Mouse (Mus musculus) testis, adult 2 months (tissue): ENCODE results near the gene Ugt1a10. TPM values are rescaled to one million over a fixed set of nuclear protein-coding genes. Genes with fewer than 3 reads are reported as not detected.
A peak's percentile ranks its signal among the peaks of the same experiment; 100 is the strongest.

Experiments
- H3K27ac ChIP-seq: fragments of 200-500 bp; 2 replicates; pipeline ENCODE4 v1.5.1; 2012; ENCODE audit warnings: low read depth, low read length; ENCODE audit not compliant: control insufficient read depth, insufficient read depth
- H3K27me3 ChIP-seq: fragments of 200-500 bp; 2 replicates; pipeline ENCODE4 v1.6.1; 2012; ENCODE audit warnings: mild to moderate bottlenecking, low read length, moderate library complexity; ENCODE audit not compliant: control insufficient read depth, insufficient read depth
- H3K36me3 ChIP-seq: fragments of 200-500 bp; 2 replicates; pipeline ENCODE4 v1.6.1; 2012; ENCODE audit warnings: mild to moderate bottlenecking, low read length; ENCODE audit not compliant: control insufficient read depth, insufficient read depth
- H3K4me1 ChIP-seq: fragments of 200-500 bp; 2 replicates; pipeline ENCODE4 v1.6.1; 2012; ENCODE audit warnings: low read length; ENCODE audit not compliant: control insufficient read depth, insufficient read depth
- H3K4me3 ChIP-seq: fragments of 200-500 bp; 2 replicates; pipeline ENCODE4 v1.5.1; 2012; ENCODE audit warnings: low read depth, mild to moderate bottlenecking, low read length, moderate library complexity, mixed read lengths; ENCODE audit not compliant: control insufficient read depth
- CTCF ChIP-seq: fragments of 200-500 bp; IDR thresholded peaks from 2 replicates; pipeline ENCODE4 v1.5.1; 2012; ENCODE audit warnings: low read depth, mild to moderate bottlenecking, inconsistent platforms, low read length, moderate library complexity; ENCODE audit not compliant: control insufficient read depth, insufficient read depth, insufficient replicate concordance
- POLR2A ChIP-seq: fragments of 200-500 bp; IDR thresholded peaks from 2 replicates; pipeline ENCODE4 v1.6.1; 2012; ENCODE audit warnings: low read depth, mild to moderate bottlenecking, inconsistent platforms, low read length, moderate library complexity; ENCODE audit not compliant: control insufficient read depth
- polyA plus RNA-seq: library from polyadenylated mRNA; depleted of rRNA; stranded (reverse); fragments of >200 nt; gene quantifications from 2 replicates; pipeline ENCODE4 v1.2.3, GENCODE M21; 2012

Gene Ugt1a10
- polyA plus RNA-seq, 1 experiment: not detected

- no peaks in the 10 kb centered on the region for H3K27me3 ChIP-seq
- H3K36me3 ChIP-seq: peaks cover 2% of the 10 kb centered on the region; the same call in 1 of the 2 replicates
- no peak overlapping the region for H3K27ac ChIP-seq
- H3K4me1 ChIP-seq: no peaks in the 10 kb centered on the region; the same call in 1 of the 2 replicates
- TF ChIP-seq CTCF (no peak), POLR2A (no peak)
- no peak overlapping the region for H3K4me3 ChIP-seq
Observed at GRCm38 (mm10) chr1:88258361-88258760, 203.2 kb downstream of the Ugt1a10 start.

GRCm38 (mm10) chr1:88258881-88259642, 203.9 kb downstream of the Ugt1a10 start:
- Histone ChIP-seq H3K27me3 (no peaks in the 10 kb centered on the region), H3K4me3 (no peak overlapping the region), H3K36me3 (peaks cover 7% of the 10 kb centered on the region), H3K27ac (no peak overlapping the region), H3K4me1 (no peaks in the 10 kb centered on the region; the same call in 1 of the 2 replicates)
- TF ChIP-seq POLR2A (no peak), CTCF (no peak)

- Histone ChIP-seq H3K4me3 (no peak overlapping the region), H3K27ac (no peak overlapping the region), H3K4me1 (no peaks in the 10 kb centered on the region; the same call in 1 of the 2 replicates), H3K27me3 (no peaks in the 10 kb centered on the region), H3K36me3 (peaks cover 10% of the 10 kb centered on the region)
- no peak for TF ChIP-seq CTCF
- TF ChIP-seq POLR2A: no peak
Observed at GRCm38 (mm10) chr1:88259643-88260024, 204.4 kb downstream of the Ugt1a10 start.

GRCm38 (mm10) chr1:88260114-88260513, 204.9 kb downstream of the Ugt1a10 start:
- H3K36me3 ChIP-seq: peaks cover 11% of the 10 kb centered on the region
- no peak for TF ChIP-seq POLR2A
- no peak for TF ChIP-seq CTCF
- peak overlapping the region; percentile 6 for H3K4me3 ChIP-seq

GRCm38 (mm10) chr1:88260604-88261377, 205.6 kb downstream of the Ugt1a10 start:
- Histone ChIP-seq H3K36me3 (peaks cover 17% of the 10 kb centered on the region), H3K4me1 (no peaks in the 10 kb centered on the region; the same call in 1 of the 2 replicates), H3K27me3 (no peaks in the 10 kb centered on the region)

More at GRCm38 (mm10) chr1:88260114-88260513, 204.9 kb downstream of the Ugt1a10 start:
- Histone ChIP-seq H3K27ac (no peak overlapping the region), H3K27me3 (no peaks in the 10 kb centered on the region), H3K4me1 (no peaks in the 10 kb centered on the region; the same call in 1 of the 2 replicates)

GRCm38 (mm10) chr1:88261706-88262105, 206.5 kb downstream of the Ugt1a10 start:
- Histone ChIP-seq H3K4me1 (no peaks in the 10 kb centered on the region; the same call in 1 of the 2 replicates), H3K27ac (no peak overlapping the region), H3K27me3 (no peaks in the 10 kb centered on the region), H3K4me3 (no peak overlapping the region), H3K36me3 (peaks cover 25% of the 10 kb centered on the region)
- TF ChIP-seq CTCF (no peak), POLR2A (no peak)

More at GRCm38 (mm10) chr1:88260604-88261377, 205.6 kb downstream of the Ugt1a10 start:
- TF ChIP-seq CTCF (no peak), POLR2A (no peak)
- Histone ChIP-seq H3K4me3 (peak overlapping the region; percentile 19; the same call in 1 of the 2 replicates), H3K27ac (no peak overlapping the region)

- Histone ChIP-seq H3K4me1 (no peaks in the 10 kb centered on the region; the same call in 1 of the 2 replicates), H3K27me3 (no peaks in the 10 kb centered on the region), H3K27ac (no peak overlapping the region), H3K36me3 (peaks cover 29% of the 10 kb centered on the region), H3K4me3 (no peak overlapping the region)
- TF ChIP-seq CTCF (no peak), POLR2A (no peak)
Observed at GRCm38 (mm10) chr1:88262255-88262654, 207.1 kb downstream of the Ugt1a10 start.
